Mouse (Mus musculus): Measurements from ENCODE around the gene Olfr1378. TPM values are rescaled to one million over a fixed set of nuclear protein-coding genes. Genes with fewer than 3 reads are reported as not detected.
A peak's percentile ranks its signal among the peaks of the same experiment; 100 is the strongest.

The Olfr1378 gene
- total and polyA plus RNA-seq, 2 experiments from 2014 or later: not detected

DNA sequence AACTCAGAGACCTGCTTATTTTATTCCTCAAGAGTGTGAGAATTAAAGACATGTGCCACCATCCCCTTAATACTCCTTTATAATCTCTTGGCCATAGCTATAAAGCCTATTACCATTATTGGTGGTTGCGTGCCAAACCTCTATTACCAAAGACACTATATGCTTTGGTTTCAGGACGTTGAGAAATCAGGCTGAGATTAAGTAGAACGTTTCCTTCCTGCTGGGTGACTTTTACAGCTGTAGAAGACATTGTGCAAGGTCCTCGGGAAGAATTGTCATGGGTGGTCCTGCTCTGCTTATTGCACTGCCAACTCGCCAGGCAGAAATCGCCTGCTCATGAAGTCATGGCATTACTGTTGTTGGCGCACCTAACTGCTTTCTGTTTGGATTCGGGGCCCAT, 27.9 kb upstream of the Olfr1378 start:
- H3K36me3 ChIP-seq (replicated peaks; ENCODE audit: control insufficient read depth, insufficient read depth, low read length): no peaks in the 10 kb centered on the region
- H3K27ac ChIP-seq (ENCODE audit: low read depth): no peak overlapping the region
- TF ChIP-seq CTCF (IDR thresholded peaks at IDR 0.05; ENCODE audit: low read depth) (no peak), EP300 (IDR thresholded peaks at IDR 0.05; ENCODE audit: low read depth) (no peak)
- DNase-seq (ENCODE audit: low spot score): no peak
- no peak overlapping the region for H3K9ac ChIP-seq (replicated peaks; ENCODE audit: low read depth, low read length)
- no peaks in the 10 kb centered on the region for H3K9me3 ChIP-seq (replicated peaks; ENCODE audit: control insufficient read depth, low read length)
- no peak for ATAC-seq (ENCODE audit: insufficient read depth, low read depth)
- H3K4me3 ChIP-seq (ENCODE audit: low read depth, low read length): no peak overlapping the region
- peaks cover 15% of the 10 kb centered on the region; the same call in 1 of the 2 replicates for H3K27me3 ChIP-seq (ENCODE audit: control insufficient read depth, insufficient read depth, low read length)
- no peak overlapping the region for H3K4me2 ChIP-seq (ENCODE audit: low read depth, low read length)
- 63% methylated on average over 8 of the region's 8 CpGs for WGBS
- H3K4me1 ChIP-seq (ENCODE audit: control insufficient read depth, insufficient read depth): no peaks in the 10 kb centered on the region

DNA sequence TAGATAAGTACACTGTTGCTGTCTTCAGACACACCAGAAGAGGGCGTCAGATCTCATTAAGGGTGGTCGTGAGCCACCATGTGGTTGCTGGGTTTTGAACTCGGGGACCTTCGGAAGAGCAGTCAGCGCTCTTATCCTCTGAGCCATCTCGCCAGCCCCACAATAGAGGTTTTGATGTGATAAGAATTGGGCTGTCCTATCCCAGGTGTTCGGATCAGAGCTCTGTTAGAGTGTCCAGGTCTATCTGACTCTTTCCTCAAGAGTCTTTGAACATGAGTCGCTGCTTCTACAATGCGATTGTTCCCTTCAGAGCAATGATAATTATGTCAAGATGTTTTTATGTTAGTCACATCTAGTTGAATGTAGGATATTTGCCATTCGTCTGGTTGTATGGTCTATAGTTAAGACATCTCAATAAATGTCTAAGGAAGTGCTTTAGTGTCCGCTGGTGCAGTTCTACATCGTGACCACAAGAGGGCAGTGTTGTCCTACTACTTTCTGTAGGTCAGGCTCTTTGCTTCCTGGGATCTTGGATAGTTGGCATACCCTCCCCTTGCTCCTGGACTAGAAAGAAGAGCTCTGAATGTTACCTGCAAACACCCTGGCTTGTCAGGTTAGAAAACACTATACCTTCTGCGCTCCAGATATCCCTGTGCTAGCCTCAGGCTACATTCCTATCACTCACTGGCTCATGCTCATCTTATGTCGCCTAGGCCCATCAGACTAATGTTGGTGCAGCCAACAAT, 26.5 kb upstream of the Olfr1378 start:
- ATAC-seq (ENCODE audit: insufficient read depth, low read depth) (no peak), DNase-seq (ENCODE audit: low spot score) (peak; percentile 80)
- Histone ChIP-seq H3K9ac (replicated peaks; ENCODE audit: low read depth, low read length) (no peak overlapping the region), H3K4me3 (ENCODE audit: low read depth, low read length) (no peak overlapping the region), H3K36me3 (replicated peaks; ENCODE audit: control insufficient read depth, insufficient read depth, low read length) (no peaks in the 10 kb centered on the region), H3K4me1 (ENCODE audit: control insufficient read depth, insufficient read depth) (no peaks in the 10 kb centered on the region), H3K9me3 (replicated peaks; ENCODE audit: control insufficient read depth, low read length) (no peaks in the 10 kb centered on the region), H3K27ac (ENCODE audit: low read depth) (no peak overlapping the region), H3K4me2 (ENCODE audit: low read depth, low read length) (no peak overlapping the region), H3K27me3 (ENCODE audit: control insufficient read depth, insufficient read depth, low read length) (peaks cover 22% of the 10 kb centered on the region)
- peak; percentile 90 for TF ChIP-seq CTCF (IDR thresholded peaks at IDR 0.05; ENCODE audit: low read depth)
- TF ChIP-seq EP300 (IDR thresholded peaks at IDR 0.05; ENCODE audit: low read depth): no peak
- WGBS: 31% methylated on average over 14 of the region's 14 CpGs

DNA sequence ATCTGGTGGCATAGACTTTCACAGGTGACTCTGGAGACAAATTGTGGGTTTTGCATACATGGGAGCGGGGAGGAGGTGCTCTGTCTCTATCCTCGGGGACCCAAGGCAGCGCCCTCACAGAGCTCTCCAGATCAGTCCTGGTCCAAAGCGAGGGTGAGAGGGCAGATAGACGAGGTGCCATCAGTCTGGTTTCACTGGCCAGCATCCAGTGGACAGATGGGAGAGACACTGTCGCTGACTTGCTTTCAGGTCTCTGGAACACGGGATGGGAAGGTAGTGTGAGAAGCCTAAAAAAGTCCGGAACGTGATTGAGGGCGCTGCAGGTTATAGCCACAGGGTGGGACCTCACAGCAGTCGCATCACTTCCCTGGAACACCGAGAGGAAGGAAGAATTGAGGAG, 23.9 kb upstream of the Olfr1378 start:
- TF ChIP-seq CTCF (IDR thresholded peaks at IDR 0.05; ENCODE audit: low read depth) (no peak), EP300 (IDR thresholded peaks at IDR 0.05; ENCODE audit: low read depth) (no peak)
- Histone ChIP-seq H3K9ac (replicated peaks; ENCODE audit: low read depth, low read length) (no peak overlapping the region), H3K9me3 (replicated peaks; ENCODE audit: control insufficient read depth, low read length) (no peaks in the 10 kb centered on the region), H3K4me1 (ENCODE audit: control insufficient read depth, insufficient read depth) (no peaks in the 10 kb centered on the region), H3K4me2 (ENCODE audit: low read depth, low read length) (no peak overlapping the region), H3K4me3 (ENCODE audit: low read depth, low read length) (no peak overlapping the region), H3K27ac (ENCODE audit: low read depth) (no peak overlapping the region), H3K36me3 (replicated peaks; ENCODE audit: control insufficient read depth, insufficient read depth, low read length) (no peaks in the 10 kb centered on the region), H3K27me3 (ENCODE audit: control insufficient read depth, insufficient read depth, low read length) (peaks cover 25% of the 10 kb centered on the region)
- 65% methylated on average over 12 of the region's 12 CpGs for WGBS
- no peak for DNase-seq (ENCODE audit: low spot score)
- no peak for ATAC-seq (ENCODE audit: insufficient read depth, low read depth)

DNA sequence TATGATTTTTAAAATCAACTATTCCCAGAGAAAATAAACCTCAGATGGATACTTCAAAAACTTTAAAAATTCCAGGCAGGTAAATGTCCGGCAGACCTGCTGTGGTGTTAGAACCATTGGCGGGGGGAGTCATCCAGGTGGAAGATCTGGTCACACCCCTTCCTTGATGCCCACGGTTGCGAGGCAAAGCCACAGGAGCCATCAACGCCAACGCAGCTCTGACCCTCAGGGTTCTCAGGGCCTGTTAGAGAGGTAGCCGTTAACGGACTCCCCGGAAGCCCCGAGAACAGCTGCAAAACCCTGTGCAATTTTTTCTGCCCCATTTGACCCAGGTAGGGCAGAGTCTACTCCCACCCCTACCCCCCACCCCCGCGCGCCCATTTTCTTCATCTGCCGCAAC, 22.8 kb upstream of the Olfr1378 start, which contains the start of gene 4933414I15Rik:
Gene 4933414I15Rik, minus strand, starts transcription at position 260 of the 400 bp plus-strand sequence.
- no peak within 1 kb of the TSS for H3K27ac ChIP-seq (ENCODE audit: low read depth)
- H3K27me3 ChIP-seq (ENCODE audit: control insufficient read depth, insufficient read depth, low read length): peaks cover 25% of the 10 kb centered on the region
- no peak within 1 kb of the TSS for H3K4me2 ChIP-seq (ENCODE audit: low read depth, low read length)
- no peaks in the 10 kb centered on the region for H3K9me3 ChIP-seq (replicated peaks; ENCODE audit: control insufficient read depth, low read length)
- WGBS: 73% methylated on average over 14 of the region's 14 CpGs
- no peaks in the 10 kb centered on the region for H3K36me3 ChIP-seq (replicated peaks; ENCODE audit: control insufficient read depth, insufficient read depth, low read length)
- no peaks in the 10 kb centered on the region for H3K4me1 ChIP-seq (ENCODE audit: control insufficient read depth, insufficient read depth)
- ATAC-seq (ENCODE audit: insufficient read depth, low read depth): no peak
- TF ChIP-seq CTCF (IDR thresholded peaks at IDR 0.05; ENCODE audit: low read depth) (no peak), EP300 (IDR thresholded peaks at IDR 0.05; ENCODE audit: low read depth) (no peak)
- H3K4me3 ChIP-seq (ENCODE audit: low read depth, low read length): no peak within 1 kb of the TSS
- H3K9ac ChIP-seq (replicated peaks; ENCODE audit: low read depth, low read length): no peak within 1 kb of the TSS
- DNase-seq (ENCODE audit: low spot score): no peak

DNA sequence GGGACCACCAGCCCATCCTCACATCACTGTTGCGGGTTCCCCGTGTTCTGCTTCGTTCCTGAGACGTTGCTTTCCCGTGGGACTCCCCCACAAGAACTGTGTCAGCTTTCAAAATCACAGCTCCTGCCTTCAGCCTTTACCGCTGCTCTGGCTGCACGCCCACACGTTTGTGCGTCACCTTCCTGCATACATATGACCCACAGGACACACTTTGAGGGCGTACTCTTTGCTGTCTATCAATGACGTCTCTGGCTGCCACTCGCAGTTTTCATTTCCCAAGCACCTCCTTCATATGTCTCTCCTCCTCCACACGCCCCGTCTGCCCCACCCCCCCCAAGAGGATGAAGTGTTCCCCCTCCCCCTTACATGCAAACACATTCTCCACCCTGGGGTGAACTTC, 14.0 kb upstream of the Olfr1378 start:
- no peaks in the 10 kb centered on the region for H3K36me3 ChIP-seq (replicated peaks; ENCODE audit: control insufficient read depth, insufficient read depth, low read length)
- H3K4me2 ChIP-seq (ENCODE audit: low read depth, low read length): no peak overlapping the region

DNA sequence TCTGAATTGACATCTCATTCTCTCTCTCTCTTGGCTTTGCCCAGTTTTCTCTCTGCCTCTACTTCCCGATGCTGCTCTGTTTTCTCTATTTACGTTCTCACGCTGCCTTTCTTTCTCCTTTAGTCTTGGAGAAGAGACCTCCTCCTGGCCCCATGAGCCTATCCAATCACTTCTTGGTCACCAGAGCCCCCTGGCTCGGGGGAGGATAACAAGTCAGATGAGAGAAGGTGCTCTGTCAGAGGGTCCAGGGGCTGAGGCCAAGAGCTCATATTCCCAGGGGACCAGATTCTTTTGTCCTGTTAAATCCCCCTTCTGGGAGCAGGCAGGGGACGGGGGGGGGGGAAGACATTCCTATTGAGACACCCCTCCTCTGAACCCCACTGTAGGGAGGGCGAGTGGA, 12.7 kb upstream of the Olfr1378 start, which contains the start of gene Prop1:
Gene Prop1, minus strand, starts transcription at position 101 of the 400 bp plus-strand sequence.
- Histone ChIP-seq H3K9ac (replicated peaks; ENCODE audit: low read depth, low read length) (no peak within 1 kb of the TSS), H3K9me3 (replicated peaks; ENCODE audit: control insufficient read depth, low read length) (no peaks in the 10 kb centered on the region), H3K4me1 (ENCODE audit: control insufficient read depth, insufficient read depth) (no peaks in the 10 kb centered on the region), H3K27ac (ENCODE audit: low read depth) (no peak within 1 kb of the TSS), H3K27me3 (ENCODE audit: control insufficient read depth, insufficient read depth, low read length) (peaks cover 22% of the 10 kb centered on the region), H3K4me3 (ENCODE audit: low read depth, low read length) (no peak within 1 kb of the TSS), H3K4me2 (ENCODE audit: low read depth, low read length) (no peak within 1 kb of the TSS), H3K36me3 (replicated peaks; ENCODE audit: control insufficient read depth, insufficient read depth, low read length) (no peaks in the 10 kb centered on the region)
- ATAC-seq (ENCODE audit: insufficient read depth, low read depth) (no peak), DNase-seq (ENCODE audit: low spot score) (no peak)
- TF ChIP-seq CTCF (IDR thresholded peaks at IDR 0.05; ENCODE audit: low read depth): no peak
- no peak for TF ChIP-seq EP300 (IDR thresholded peaks at IDR 0.05; ENCODE audit: low read depth)
- WGBS: 57% methylated on average over 6 of the region's 6 CpGs

More for the DNA sequence above, 14.0 kb upstream of the Olfr1378 start:
- no peaks in the 10 kb centered on the region for H3K9me3 ChIP-seq (replicated peaks; ENCODE audit: control insufficient read depth, low read length)
- ATAC-seq (ENCODE audit: insufficient read depth, low read depth) (no peak), DNase-seq (ENCODE audit: low spot score) (peak; percentile 9)
- H3K9ac ChIP-seq (replicated peaks; ENCODE audit: low read depth, low read length): no peak overlapping the region
- H3K27me3 ChIP-seq (ENCODE audit: control insufficient read depth, insufficient read depth, low read length): peaks cover 22% of the 10 kb centered on the region
- WGBS: 50% methylated on average over 14 of the region's 14 CpGs
- H3K27ac ChIP-seq (ENCODE audit: low read depth): no peak overlapping the region
- no peaks in the 10 kb centered on the region for H3K4me1 ChIP-seq (ENCODE audit: control insufficient read depth, insufficient read depth)
- no peak for TF ChIP-seq EP300 (IDR thresholded peaks at IDR 0.05; ENCODE audit: low read depth)
- no peak for TF ChIP-seq CTCF (IDR thresholded peaks at IDR 0.05; ENCODE audit: low read depth)
- H3K4me3 ChIP-seq (ENCODE audit: low read depth, low read length): no peak overlapping the region

All from heart, postnatal 0 days (tissue).